Mouse (Mus musculus): Measurements from ENCODE around the gene Tekt3.

DNA sequence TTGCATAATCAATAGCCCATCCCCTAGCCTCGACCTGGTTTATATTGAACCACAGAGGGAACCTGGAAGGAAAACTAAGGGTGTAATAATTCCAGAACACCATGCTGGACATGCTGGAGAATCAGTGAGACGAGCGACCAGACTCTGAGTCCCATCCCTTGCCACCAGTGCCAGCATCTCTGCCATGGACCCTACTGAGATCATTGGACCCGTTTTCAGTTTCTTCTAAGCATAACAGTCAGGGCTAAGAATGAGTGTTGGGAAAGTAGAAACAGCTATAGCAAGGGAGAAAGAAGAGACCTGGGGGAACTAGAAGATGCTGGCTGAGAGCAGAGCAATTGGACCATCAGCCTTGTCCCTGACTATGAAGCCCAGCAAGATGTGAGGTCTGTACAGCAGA, 66.1 kb downstream of the Tekt3 start:
- TF ChIP-seq POLR2A (IDR thresholded peaks at IDR 0.05; ENCODE audit: low read depth, low read length), result no peak
- TF ChIP-seq CTCF (IDR thresholded peaks at IDR 0.05; ENCODE audit: extremely low read depth, insufficient read depth, insufficient read length, insufficient replicate concordance), result no peak
